Mouse (Mus musculus): ENCODE results near the gene Ankra2. TPM values are rescaled to one million over a fixed set of nuclear protein-coding genes. Genes with fewer than 3 reads are reported as not detected.

The Ankra2 gene
- total RNA-seq (2023; ENCODE audit: inconsistent age), result 29.4 to 37.8 TPM (median 33.6 TPM) in 4 replicates

GRCm38 (mm10) chr13:98262636-98263457 lies at the start of gene Ankra2, which contains the start of gene Utp15:
Ankra2 (plus strand) TSS chr13:98263074.
Utp15 (minus strand) TSS chr13:98263041.

GRCm38 (mm10) chr13:98279686-98280085 lies 16.8 kb downstream of the Ankra2 start, which contains the start of gene Gm21976:
Gm21976 (plus strand) TSS chr13:98279887.

DNA sequence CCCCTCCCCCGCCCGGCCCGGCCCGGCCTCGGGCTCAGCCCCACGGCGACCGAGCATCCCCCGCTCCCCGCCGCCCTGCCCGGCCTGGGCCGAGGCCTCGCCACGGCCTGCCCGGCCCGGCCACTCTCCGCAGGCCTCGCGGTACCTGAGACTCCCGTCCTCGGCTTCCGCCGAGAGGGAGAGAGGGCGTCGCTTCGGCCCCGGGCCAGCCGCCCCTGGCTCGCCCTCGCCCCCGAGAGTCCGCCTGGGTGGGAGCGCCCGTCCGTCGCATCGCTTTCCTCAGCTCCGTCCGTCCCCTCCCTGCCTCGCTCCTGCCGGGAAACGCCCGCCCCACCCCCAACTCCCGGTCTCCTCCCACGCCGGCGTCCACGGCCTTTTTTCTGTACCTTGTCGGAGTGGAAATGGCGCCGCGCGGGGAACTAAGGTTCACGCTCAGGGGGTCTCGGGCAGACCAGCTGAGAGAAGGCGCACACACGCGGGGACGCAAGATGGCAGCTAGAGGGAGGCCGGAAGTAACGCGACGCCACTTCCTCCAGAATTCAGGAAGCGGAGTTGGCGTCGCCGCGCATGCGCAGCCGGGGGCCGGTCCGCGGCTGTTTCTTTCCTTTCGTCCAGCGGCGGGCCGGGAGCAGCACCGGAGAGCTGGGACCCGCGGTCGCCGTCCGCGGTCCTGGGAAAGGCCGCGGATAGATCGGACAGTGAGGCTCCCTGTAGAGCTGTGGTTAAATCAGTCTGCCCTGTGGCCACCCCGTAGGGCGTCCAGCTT lies 53.8 kb downstream of the Ankra2 start, which contains the start of gene Btf3:
TSS of gene Btf3 (minus strand) at position 527 of the 766 bp plus-strand sequence.

Other genes with a start within 250 kb of the Ankra2 start
- gene Arhgef28, start 56.6 kb upstream of the Ankra2 start, total RNA-seq (2023; ENCODE audit: inconsistent age), result not detected in 4 replicates
- gene Utp15, start within 50 bp of the Ankra2 start, total RNA-seq (2023; ENCODE audit: inconsistent age), result 72.2 to 78.5 TPM (median 74.1 TPM) in 4 replicates
- gene Gm21976, start 16.8 kb downstream of the Ankra2 start, total RNA-seq (2023; ENCODE audit: inconsistent age), result not detected in 4 replicates
- gene Btf3, start 53.9 kb downstream of the Ankra2 start, total RNA-seq (2023; ENCODE audit: inconsistent age), result 407 to 450 TPM (median 423 TPM) in 4 replicates
- gene Foxd1, start 91.2 kb downstream of the Ankra2 start, total RNA-seq (2023; ENCODE audit: inconsistent age), result 0.12 TPM in 1 of 4 replicates, not detected in the others
- gene Gm10320, start 228.9 kb downstream of the Ankra2 start, total RNA-seq (2023; ENCODE audit: inconsistent age), result not detected in 4 replicates